Mouse (Mus musculus): ENCODE measurements around the gene Olfr239.
"Not testable (repeated sequence)": the region's sequence is repeated elsewhere in the genome, so short reads cannot be mapped to it uniquely, and the experiment has no call there.

Gene Olfr239

GRCm38 (mm10) chr17:33191002-33191401 is at the start of gene Olfr239:
Olfr239 (plus strand) TSS chr17:33191302.
- DNase-seq (ENCODE audit: low read depth, low spot score), result not testable (repeated sequence)

GRCm38 (mm10) chr17:33168147-33168546 is 23.0 kb upstream of the Olfr239 start, which contains the start of gene Olfr55:
Olfr55 (plus strand) TSS chr17:33168447.
- not testable (repeated sequence) for DNase-seq (ENCODE audit: low read depth, low spot score)

- DNase-seq (ENCODE audit: low read depth, low spot score), result no peak
These were observed 30.5 kb downstream of the Olfr239 start, which contains the start of gene Olfr1564 for GRCm38 (mm10) chr17:33221590-33221989. Olfr1564 (minus strand) TSS chr17:33221690.

GRCm38 (mm10) chr17:33236646-33237045 is 45.5 kb downstream of the Olfr239 start:
- DNase-seq (ENCODE audit: low read depth, low spot score), result not testable (repeated sequence)
